Mouse (Mus musculus) embryonic fibroblast, embryonic 13.5 days (primary cell): Measurements from ENCODE around the gene Gar1.

Source experiments
- CTCF ChIP-seq: IDR thresholded peaks from 2 replicates; pipeline ENCODE4 v1.5.1; 2011; ENCODE audit warnings: mild to moderate bottlenecking, control low read depth, low read length, moderate library complexity, borderline replicate concordance; ENCODE audit not compliant: insufficient read depth
- POLR2A ChIP-seq: IDR thresholded peaks from 2 replicates; pipeline ENCODE4 v1.6.1; 2011; ENCODE audit warnings: low read depth, mild to moderate bottlenecking, control low read depth, low read length, moderate library complexity

DNA sequence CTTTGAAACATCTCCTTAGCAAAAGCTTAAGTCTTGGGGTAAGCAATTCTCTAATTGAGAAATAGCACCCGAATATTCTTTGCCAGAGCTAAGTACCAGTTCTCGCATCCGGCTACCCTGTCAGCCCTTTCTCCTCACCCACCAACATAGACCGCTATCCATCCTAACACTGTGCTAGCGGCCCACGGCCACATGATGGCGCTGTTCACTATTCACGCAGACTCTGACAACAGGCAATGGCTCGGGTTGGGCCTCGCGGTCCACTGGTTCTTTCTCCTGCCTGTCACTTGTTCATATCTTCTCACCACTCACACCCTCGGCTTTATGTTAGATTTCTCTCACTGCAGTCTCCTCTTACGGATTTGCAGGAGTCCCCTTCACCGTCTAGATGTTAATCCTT is 32.5 kb upstream of the Gar1 start:
- TF ChIP-seq POLR2A = no peak
- peak; percentile 69; the same call in 1 of the 2 replicates for TF ChIP-seq CTCF
